Mouse (Mus musculus): Measurements from ENCODE around the gene Slc35c1. TPM values are rescaled to one million over a fixed set of nuclear protein-coding genes. Genes with fewer than 3 reads are reported as not detected.
A peak's percentile ranks its signal among the peaks of the same experiment; 100 is the strongest.

Slc35c1 gene
- polyA plus RNA-seq, 1 experiment from 2014 or later: 12.8 TPM

- Histone ChIP-seq H3K36me3 (no peaks in the 10 kb centered on the region), H3K27me3 (ENCODE audit: low read depth, poor library complexity, severe bottlenecking) (no peaks in the 10 kb centered on the region), H3K4me3 (no peak overlapping the region), H3K4me1 (peaks cover 26% of the 10 kb centered on the region), H3K9me3 (replicated peaks) (no peaks in the 10 kb centered on the region), H3K27ac (replicated peaks) (no peak overlapping the region)
- WGBS: 89% methylated on average over 12 of the region's 12 CpGs
- no peak for DNase-seq (ENCODE audit: low spot score)
These were observed 17.8 kb downstream of the Slc35c1 start for GRCm38 (mm10) chr2:92442419-92443001.

DNA sequence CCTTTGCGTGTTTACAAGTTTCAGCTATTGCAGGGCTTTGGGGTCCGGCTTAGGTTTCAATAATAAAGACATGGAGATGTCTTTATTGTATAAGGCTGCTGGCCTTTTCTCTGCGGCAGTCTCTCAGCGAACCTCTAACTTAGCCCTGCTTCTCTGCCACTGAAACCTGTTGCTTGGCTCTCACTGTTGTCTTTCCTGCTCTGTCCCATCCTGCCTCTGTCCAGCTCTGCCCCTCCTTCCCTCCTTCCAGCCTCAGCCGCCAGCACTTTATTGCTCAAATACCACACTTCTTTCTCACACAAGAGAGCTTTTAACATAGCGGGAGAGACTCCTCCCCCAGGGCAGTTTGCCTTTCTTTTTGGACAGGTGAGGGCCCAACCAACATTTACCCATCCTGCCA lies 19.9 kb downstream of the Slc35c1 start:
- H3K4me3 ChIP-seq: no peak overlapping the region
- 70% methylated on average over 6 of the region's 6 CpGs for WGBS
- no peaks in the 10 kb centered on the region for H3K9me3 ChIP-seq (replicated peaks)
- no peaks in the 10 kb centered on the region for H3K36me3 ChIP-seq
- DNase-seq (ENCODE audit: low spot score): no peak
- H3K27ac ChIP-seq (replicated peaks): no peak overlapping the region
- no peaks in the 10 kb centered on the region for H3K27me3 ChIP-seq (ENCODE audit: low read depth, poor library complexity, severe bottlenecking)
- H3K4me1 ChIP-seq: peaks cover 14% of the 10 kb centered on the region

- H3K27me3 ChIP-seq (ENCODE audit: low read depth, poor library complexity, severe bottlenecking): peaks cover 7% of the 10 kb centered on the region; the same call in 1 of the 2 replicates
- H3K4me1 ChIP-seq: peaks cover 21% of the 10 kb centered on the region
- DNase-seq (ENCODE audit: low spot score): no peak
- 72% methylated on average over 3 of the region's 3 CpGs for WGBS
- H3K36me3 ChIP-seq: no peaks in the 10 kb centered on the region
- H3K27ac ChIP-seq (replicated peaks): no peak overlapping the region
- no peak overlapping the region for H3K4me3 ChIP-seq
- H3K9me3 ChIP-seq (replicated peaks): no peaks in the 10 kb centered on the region
These were observed 21.8 kb downstream of the Slc35c1 start for GRCm38 (mm10) chr2:92438567-92438966.

GRCm38 (mm10) chr2:92437875-92438274 lies 22.5 kb downstream of the Slc35c1 start:
- 2% methylated on average over 5 of the region's 5 CpGs for WGBS
- H3K27ac ChIP-seq (replicated peaks): no peak overlapping the region
- no peaks in the 10 kb centered on the region for H3K9me3 ChIP-seq (replicated peaks)
- H3K4me1 ChIP-seq: peaks cover 25% of the 10 kb centered on the region
- peak overlapping the region; percentile 22; the same call in 1 of the 2 replicates for H3K4me3 ChIP-seq
- DNase-seq (ENCODE audit: low spot score): peak; percentile 81
- peaks cover 7% of the 10 kb centered on the region; the same call in 1 of the 2 replicates for H3K27me3 ChIP-seq (ENCODE audit: low read depth, poor library complexity, severe bottlenecking)
- no peaks in the 10 kb centered on the region for H3K36me3 ChIP-seq

GRCm38 (mm10) chr2:92437366-92437765 lies 23.0 kb downstream of the Slc35c1 start:
- WGBS: 82% methylated on average over 4 of the region's 4 CpGs
- peaks cover 30% of the 10 kb centered on the region for H3K4me1 ChIP-seq
- no peaks in the 10 kb centered on the region for H3K36me3 ChIP-seq
- DNase-seq (ENCODE audit: low spot score): no peak
- H3K9me3 ChIP-seq (replicated peaks): no peaks in the 10 kb centered on the region
- no peak overlapping the region for H3K4me3 ChIP-seq
- no peak overlapping the region for H3K27ac ChIP-seq (replicated peaks)
- H3K27me3 ChIP-seq (ENCODE audit: low read depth, poor library complexity, severe bottlenecking): peaks cover 7% of the 10 kb centered on the region; the same call in 1 of the 2 replicates

DNA sequence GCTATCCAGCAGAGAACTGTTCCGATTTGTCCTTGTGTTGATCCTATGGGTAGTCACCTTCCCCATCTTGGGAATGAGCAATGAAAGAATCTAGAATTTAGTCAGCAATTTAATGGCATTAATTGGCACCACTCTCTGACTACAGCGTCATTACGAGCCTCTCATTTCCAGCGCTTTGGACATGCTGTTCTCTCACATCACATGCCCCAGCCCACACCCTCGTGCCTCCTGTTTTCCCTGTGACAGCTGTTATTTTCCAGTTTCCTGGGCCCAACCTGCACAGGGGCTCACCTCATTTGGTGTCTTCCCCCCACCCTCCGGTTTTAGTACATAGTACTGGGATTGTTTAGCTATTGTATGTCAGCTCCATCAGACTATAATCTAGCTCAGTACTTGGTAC lies 25.3 kb downstream of the Slc35c1 start:
- H3K36me3 ChIP-seq: no peaks in the 10 kb centered on the region
- WGBS: 57% methylated on average over 6 of the region's 6 CpGs
- H3K27me3 ChIP-seq (ENCODE audit: low read depth, poor library complexity, severe bottlenecking): peaks cover 7% of the 10 kb centered on the region; the same call in 1 of the 2 replicates
- no peak for DNase-seq (ENCODE audit: low spot score)
- no peak overlapping the region for H3K4me3 ChIP-seq
- peaks cover 53% of the 10 kb centered on the region for H3K4me1 ChIP-seq
- H3K27ac ChIP-seq (replicated peaks): no peak overlapping the region
- no peaks in the 10 kb centered on the region for H3K9me3 ChIP-seq (replicated peaks)

- Histone ChIP-seq H3K9me3 (replicated peaks) (no peaks in the 10 kb centered on the region), H3K4me3 (peak overlapping the region; percentile 78), H3K27ac (replicated peaks) (peak overlapping the region; percentile 81), H3K27me3 (ENCODE audit: low read depth, poor library complexity, severe bottlenecking) (peaks cover 7% of the 10 kb centered on the region; the same call in 1 of the 2 replicates), H3K4me1 (peaks cover 60% of the 10 kb centered on the region), H3K36me3 (no peaks in the 10 kb centered on the region)
- DNase-seq (ENCODE audit: low spot score): no peak
- 11% methylated on average over 12 of the region's 12 CpGs for WGBS
These were observed 26.0 kb downstream of the Slc35c1 start for GRCm38 (mm10) chr2:92434375-92434745.

DNA sequence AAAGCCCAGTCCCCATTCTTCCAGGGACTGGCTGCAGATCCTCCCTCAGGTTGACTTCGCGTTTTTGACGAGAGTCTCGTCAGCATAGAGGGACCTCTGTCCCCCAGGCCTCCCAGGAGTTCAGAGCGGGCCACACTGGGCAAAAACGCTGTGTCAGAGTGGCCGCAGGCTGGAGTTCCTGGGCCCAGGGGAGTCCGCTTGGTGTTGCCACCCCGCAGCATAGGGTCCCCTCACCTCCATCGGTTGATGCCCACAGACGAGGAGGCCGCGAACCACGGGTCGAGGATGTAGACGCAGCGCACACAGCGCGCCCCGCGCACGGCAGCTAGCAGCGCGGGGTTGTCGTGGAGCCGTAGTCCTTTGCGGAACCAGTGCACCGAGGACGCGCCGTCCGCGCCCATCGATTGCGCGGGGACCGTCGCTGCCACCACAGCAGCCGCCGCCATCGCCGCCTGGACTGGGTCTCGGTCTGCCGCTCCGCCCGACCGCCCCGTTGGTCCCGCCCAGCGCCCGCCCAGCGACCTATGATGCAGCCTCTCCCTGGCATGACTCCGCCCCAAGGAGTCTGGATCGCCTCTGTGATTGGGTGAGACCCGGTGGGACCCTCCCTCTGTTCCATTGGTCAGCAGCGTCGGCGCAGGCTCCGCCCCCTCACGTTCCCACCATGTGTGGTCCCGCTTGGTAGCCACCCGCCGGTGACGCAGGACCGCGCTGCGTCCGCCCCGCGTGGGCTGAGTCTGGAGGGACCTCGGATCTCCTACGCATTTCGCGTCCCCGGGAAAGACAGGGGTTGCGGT lies 26.6 kb downstream of the Slc35c1 start, which contains the start of gene Cry2:
Gene Cry2 (minus strand): TSS at position 466 of the 797 bp plus-strand sequence.
- Histone ChIP-seq H3K4me3 (peak within 1 kb of the TSS; percentile 78), H3K27ac (replicated peaks) (peak within 1 kb of the TSS; percentile 88), H3K4me1 (peaks cover 64% of the 10 kb centered on the region), H3K9me3 (replicated peaks) (no peaks in the 10 kb centered on the region), H3K27me3 (ENCODE audit: low read depth, poor library complexity, severe bottlenecking) (peaks cover 7% of the 10 kb centered on the region; the same call in 1 of the 2 replicates), H3K36me3 (no peaks in the 10 kb centered on the region)
- WGBS: under 1% methylated on average over 76 of the region's 76 CpGs
- peak; percentile 99 for DNase-seq (ENCODE audit: low spot score)

- Histone ChIP-seq H3K27ac (replicated peaks) (peak overlapping the region; percentile 88), H3K4me1 (peaks cover 73% of the 10 kb centered on the region), H3K4me3 (peak overlapping the region; percentile 78), H3K9me3 (replicated peaks) (no peaks in the 10 kb centered on the region), H3K27me3 (ENCODE audit: low read depth, poor library complexity, severe bottlenecking) (peaks cover 7% of the 10 kb centered on the region; the same call in 1 of the 2 replicates), H3K36me3 (no peaks in the 10 kb centered on the region)
- WGBS: 52% methylated on average over 17 of the region's 17 CpGs
- DNase-seq (ENCODE audit: low spot score): no peak
These were observed 27.7 kb downstream of the Slc35c1 start for GRCm38 (mm10) chr2:92432299-92433295.

DNA sequence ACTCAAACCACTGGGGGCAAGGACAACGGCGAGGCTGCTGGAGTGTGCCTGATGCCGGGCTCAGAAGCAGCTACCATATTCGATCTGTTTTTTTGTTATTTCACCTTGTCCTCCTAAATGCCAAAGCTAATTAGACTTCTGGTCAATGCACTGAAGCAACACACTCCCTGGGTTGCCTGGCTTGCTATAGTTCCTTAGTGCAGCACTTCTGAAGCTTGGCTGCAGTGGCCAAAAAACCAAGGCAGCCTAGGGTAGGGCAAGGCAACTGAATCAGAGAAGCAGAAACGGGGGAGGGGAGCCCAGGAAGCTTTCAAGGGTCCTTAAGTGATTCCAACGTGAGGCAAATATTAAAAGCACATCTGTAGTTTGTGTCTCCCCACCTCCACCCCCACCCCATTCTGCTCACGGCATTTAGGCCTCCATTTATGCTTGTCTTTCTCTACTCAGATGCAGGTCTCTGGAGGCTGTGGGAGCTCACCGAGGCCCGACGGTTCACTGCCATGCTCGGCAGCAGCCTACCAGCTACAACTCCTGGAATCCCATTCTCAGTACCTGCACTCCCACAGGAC lies 28.6 kb downstream of the Slc35c1 start:
- peak overlapping the region; percentile 78 for H3K4me3 ChIP-seq

DNA sequence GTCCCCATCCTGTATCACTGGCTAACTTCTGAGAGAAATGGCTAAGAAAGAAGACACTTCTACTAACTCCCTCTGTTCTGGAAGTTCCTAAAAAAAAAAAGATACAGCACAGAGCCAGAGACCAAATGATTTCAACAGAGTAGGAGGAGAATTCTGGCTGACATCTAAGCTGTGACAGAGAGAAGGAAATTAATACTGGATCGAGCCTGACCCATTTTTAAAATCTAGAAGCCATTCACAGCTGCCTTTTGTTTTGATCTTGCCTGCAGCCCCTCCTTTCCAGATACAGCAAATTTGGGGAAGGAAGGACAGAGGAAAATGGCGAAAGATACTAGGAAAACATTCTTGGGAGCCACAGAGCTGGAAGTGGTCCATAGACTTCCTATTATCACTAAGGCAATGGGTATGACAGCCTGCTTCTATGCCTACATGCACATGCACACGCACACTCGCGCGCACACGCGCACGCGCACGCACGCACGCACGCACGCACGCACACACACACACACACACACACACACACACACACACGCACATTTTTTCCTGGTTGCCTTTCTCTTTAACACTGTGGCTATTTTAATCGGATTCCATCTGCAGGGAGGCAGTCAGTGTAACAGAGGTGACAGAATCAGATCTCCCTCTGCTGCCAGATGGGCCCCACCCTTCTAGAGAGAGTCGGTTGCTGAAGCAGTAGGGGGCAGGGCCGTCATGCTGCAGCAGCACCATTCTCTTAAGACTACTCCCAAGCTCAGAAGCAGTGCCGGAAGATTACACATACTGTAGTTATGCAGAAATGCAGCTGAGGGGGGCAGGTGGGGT lies 29.4 kb downstream of the Slc35c1 start:
- 67% methylated on average over 21 of the region's 21 CpGs for WGBS
- Histone ChIP-seq H3K27ac (replicated peaks) (peak overlapping the region; percentile 76), H3K27me3 (ENCODE audit: low read depth, poor library complexity, severe bottlenecking) (peaks cover 7% of the 10 kb centered on the region; the same call in 1 of the 2 replicates), H3K4me1 (peaks cover 87% of the 10 kb centered on the region), H3K36me3 (peaks cover 9% of the 10 kb centered on the region), H3K9me3 (replicated peaks) (no peaks in the 10 kb centered on the region), H3K4me3 (peak overlapping the region; percentile 78)
- DNase-seq (ENCODE audit: low spot score): peak; percentile 35

More for the DNA sequence above, 28.6 kb downstream of the Slc35c1 start:
- peaks cover under 1% of the 10 kb centered on the region for H3K36me3 ChIP-seq
- no peaks in the 10 kb centered on the region for H3K9me3 ChIP-seq (replicated peaks)
- H3K27me3 ChIP-seq (ENCODE audit: low read depth, poor library complexity, severe bottlenecking): peaks cover 7% of the 10 kb centered on the region; the same call in 1 of the 2 replicates
- peak overlapping the region; percentile 76 for H3K27ac ChIP-seq (replicated peaks)
- no peak for DNase-seq (ENCODE audit: low spot score)
- 37% methylated on average over 11 of the region's 11 CpGs for WGBS
- H3K4me1 ChIP-seq: peaks cover 79% of the 10 kb centered on the region
